Mouse (Mus musculus): Measurements from ENCODE around the gene Vstm2l.
A peak's percentile ranks its signal among the peaks of the same experiment; 100 is the strongest.

GRCm38 (mm10) chr2:157943514-157944155, 29.2 kb downstream of the Vstm2l start:
- TF ChIP-seq CTCF (IDR thresholded peaks at IDR 0.05; ENCODE audit: low read depth) (peak; percentile 64), EP300 (IDR thresholded peaks at IDR 0.05; ENCODE audit: low read depth) (no peak)
